Mouse (Mus musculus) hindlimb bud, embryonic 11.5 days (tissue): ENCODE data around the gene Olfr1333.
"Not testable (repeated sequence)": the region's sequence is repeated elsewhere in the genome, so short reads cannot be mapped to it uniquely, and the experiment has no call there.

Experiments
- DNase-seq: peaks from one replicate; pipeline ENCODE4 v3.0.0-alpha.2; 2012; ENCODE audit warnings: low read depth, low spot score; ENCODE audit errors: extremely low spot score

Olfr1333 gene

GRCm38 (mm10) chr4:118836179-118836578 lies at the start of gene Olfr1333:
Olfr1333 (minus strand) TSS chr4:118836279.
- DNase-seq: no peak

- DNase-seq: no peak
Observed at GRCm38 (mm10) chr4:118867566-118867965, 31.5 kb upstream of the Olfr1333 start.

- DNase-seq: no peak
Observed at GRCm38 (mm10) chr4:118864349-118864748, 28.3 kb upstream of the Olfr1333 start, which contains the start of gene Olfr1331. Olfr1331 (plus strand) TSS chr4:118864649.

- no peak for DNase-seq
Observed at GRCm38 (mm10) chr4:118862704-118863103, 26.6 kb upstream of the Olfr1333 start.

- DNase-seq: no peak
Observed at GRCm38 (mm10) chr4:118861791-118862190, 25.7 kb upstream of the Olfr1333 start.

GRCm38 (mm10) chr4:118818921-118819320 lies 17.2 kb downstream of the Olfr1333 start:
- DNase-seq: no peak

GRCm38 (mm10) chr4:118809844-118810243 lies 26.2 kb downstream of the Olfr1333 start, which contains the start of gene Olfr1335:
Olfr1335 (minus strand) TSS chr4:118809944.
- no peak for DNase-seq

GRCm38 (mm10) chr4:118792796-118793195 lies 43.3 kb downstream of the Olfr1333 start:
- DNase-seq: not testable (repeated sequence)

GRCm38 (mm10) chr4:118782486-118782885 lies 53.6 kb downstream of the Olfr1333 start, which contains the start of gene Olfr1337:
Olfr1337 (minus strand) TSS chr4:118782586.
- DNase-seq: no peak
